Mouse (Mus musculus): ENCODE results near the gene Nkx6-1. TPM values are rescaled to one million over a fixed set of nuclear protein-coding genes. Genes with fewer than 3 reads are reported as not detected.

The Nkx6-1 gene
- total and polyA plus RNA-seq, 3 experiments, result 0.08 to 0.09 TPM; not detected in 1

DNA sequence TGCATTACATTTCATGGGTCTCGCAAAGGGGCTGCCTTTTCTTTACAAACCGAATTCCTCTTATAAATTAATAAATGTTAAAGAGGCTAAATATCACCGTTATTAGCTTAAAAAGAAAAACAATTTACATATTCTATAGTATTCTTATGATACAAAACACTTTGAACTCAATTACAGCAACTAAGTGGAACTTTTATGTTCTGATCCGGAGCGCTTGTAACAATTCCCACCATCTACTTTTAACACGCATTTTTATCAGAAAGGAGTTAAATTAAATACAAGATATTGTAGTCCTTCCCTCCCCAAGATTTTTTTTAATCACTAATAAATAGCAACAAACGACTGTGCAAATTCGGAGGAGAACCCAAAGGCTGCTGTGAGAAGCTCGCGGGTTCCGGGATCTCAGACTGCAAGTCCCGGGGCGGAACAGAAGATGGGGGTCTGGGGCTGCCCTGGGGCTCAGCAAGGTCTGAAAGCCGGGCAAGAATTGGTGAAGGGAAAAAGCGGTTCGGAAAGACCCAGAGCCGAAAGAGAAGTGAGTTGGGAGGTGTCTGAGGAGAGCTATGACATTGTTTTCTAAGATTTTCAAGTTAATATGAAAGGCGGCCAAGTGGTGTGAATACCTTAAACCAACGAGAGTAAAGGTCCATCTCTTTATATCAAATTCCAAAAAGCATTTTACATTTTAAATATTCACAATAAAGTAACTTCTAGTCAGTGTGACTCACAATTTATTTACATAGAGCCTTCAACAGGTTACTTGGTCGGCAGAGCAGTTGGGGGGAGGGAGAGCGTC is 6.4 kb downstream of the Nkx6-1 start:
- Histone ChIP-seq H3K79me2 (replicated peaks; ENCODE audit: control insufficient read depth, insufficient read depth, low read length) (no peaks in the 10 kb centered on the region), H3K4me1 (ENCODE audit: control insufficient read depth, insufficient read depth, low read length) (no peaks in the 10 kb centered on the region), H3K27me3 (ENCODE audit: control insufficient read depth, insufficient read depth, low read length) (peaks cover 27% of the 10 kb centered on the region), H3K9ac (ENCODE audit: low read depth, low read length) (no peak overlapping the region), H3K27ac (no peak overlapping the region), H3K36me3 (ENCODE audit: control insufficient read depth, insufficient read depth, low read length) (no peaks in the 10 kb centered on the region), H3K4me3 (no peak overlapping the region)
- 9% methylated on average over 21 of the region's 21 CpGs for WGBS
- intact Hi-C loops (cut with DNase I), result no loop called here
- DNase-seq, result peak in 1 of 2 experiments; percentile 28
- TF ChIP-seq EP300 (IDR thresholded peaks at IDR 0.05; ENCODE audit: insufficient read depth, low read depth, low read length), result no peak
- no peak for TF ChIP-seq CTCF (IDR thresholded peaks at IDR 0.05)
- TF ChIP-seq POLR2A (IDR thresholded peaks at IDR 0.05; ENCODE audit: insufficient read depth, low read depth, low read length), result no peak

GRCm38 (mm10) chr5:101657698-101658097 is 7.1 kb downstream of the Nkx6-1 start:
- H3K4me3 ChIP-seq, result no peak overlapping the region
- H3K9ac ChIP-seq (ENCODE audit: low read depth, low read length), result no peak overlapping the region
- H3K27ac ChIP-seq, result no peak overlapping the region
- DNase-seq, result no peak
- 5% methylated on average over 10 of the region's 10 CpGs for WGBS
- peaks cover 20% of the 10 kb centered on the region for H3K27me3 ChIP-seq (ENCODE audit: control insufficient read depth, insufficient read depth, low read length)
- H3K4me1 ChIP-seq (ENCODE audit: control insufficient read depth, insufficient read depth, low read length), result no peaks in the 10 kb centered on the region
- intact Hi-C loops (cut with DNase I), result no loop called here
- H3K36me3 ChIP-seq (ENCODE audit: control insufficient read depth, insufficient read depth, low read length), result no peaks in the 10 kb centered on the region
- H3K79me2 ChIP-seq (replicated peaks; ENCODE audit: control insufficient read depth, insufficient read depth, low read length), result no peaks in the 10 kb centered on the region
- TF ChIP-seq POLR2A (IDR thresholded peaks at IDR 0.05; ENCODE audit: insufficient read depth, low read depth, low read length) (no peak), EP300 (IDR thresholded peaks at IDR 0.05; ENCODE audit: insufficient read depth, low read depth, low read length) (no peak), CTCF (IDR thresholded peaks at IDR 0.05) (no peak)

- intact Hi-C loops (cut with DNase I), result no loop called here
- Histone ChIP-seq H3K36me3 (ENCODE audit: control insufficient read depth, insufficient read depth, low read length) (no peaks in the 10 kb centered on the region), H3K27ac (no peak overlapping the region), H3K79me2 (replicated peaks; ENCODE audit: control insufficient read depth, insufficient read depth, low read length) (no peaks in the 10 kb centered on the region), H3K4me1 (ENCODE audit: control insufficient read depth, insufficient read depth, low read length) (no peaks in the 10 kb centered on the region), H3K4me3 (no peak overlapping the region), H3K27me3 (ENCODE audit: control insufficient read depth, insufficient read depth, low read length) (peaks cover 12% of the 10 kb centered on the region), H3K9ac (ENCODE audit: low read depth, low read length) (no peak overlapping the region)
- no peak for DNase-seq
- TF ChIP-seq POLR2A (IDR thresholded peaks at IDR 0.05; ENCODE audit: insufficient read depth, low read depth, low read length), result no peak
- no peak for TF ChIP-seq CTCF (IDR thresholded peaks at IDR 0.05)
- TF ChIP-seq EP300 (IDR thresholded peaks at IDR 0.05; ENCODE audit: insufficient read depth, low read depth, low read length), result no peak
- 13% methylated on average over 3 of the region's 3 CpGs for WGBS
Observed at GRCm38 (mm10) chr5:101656107-101656506, 8.7 kb downstream of the Nkx6-1 start.

- Histone ChIP-seq H3K79me2 (replicated peaks; ENCODE audit: control insufficient read depth, insufficient read depth, low read length) (no peaks in the 10 kb centered on the region), H3K4me3 (no peak overlapping the region), H3K27me3 (ENCODE audit: control insufficient read depth, insufficient read depth, low read length) (peaks cover 12% of the 10 kb centered on the region), H3K9ac (ENCODE audit: low read depth, low read length) (no peak overlapping the region), H3K4me1 (ENCODE audit: control insufficient read depth, insufficient read depth, low read length) (no peaks in the 10 kb centered on the region), H3K36me3 (ENCODE audit: control insufficient read depth, insufficient read depth, low read length) (no peaks in the 10 kb centered on the region), H3K27ac (no peak overlapping the region)
- 39% methylated on average over 7 of the region's 7 CpGs for WGBS
- intact Hi-C loops (cut with DNase I), result no loop called here
- TF ChIP-seq EP300 (IDR thresholded peaks at IDR 0.05; ENCODE audit: insufficient read depth, low read depth, low read length) (no peak), CTCF (IDR thresholded peaks at IDR 0.05) (no peak), POLR2A (IDR thresholded peaks at IDR 0.05; ENCODE audit: insufficient read depth, low read depth, low read length) (no peak)
- DNase-seq, result no peak
Observed at GRCm38 (mm10) chr5:101655418-101655817, 9.4 kb downstream of the Nkx6-1 start.

- intact Hi-C loops (cut with DNase I), result no loop called here
- no peak overlapping the region for H3K4me3 ChIP-seq
Observed at GRCm38 (mm10) chr5:101647726-101648686, 16.8 kb downstream of the Nkx6-1 start.

More at GRCm38 (mm10) chr5:101647726-101648686, 16.8 kb downstream of the Nkx6-1 start:
- H3K27me3 ChIP-seq (ENCODE audit: control insufficient read depth, insufficient read depth, low read length), result peaks cover 15% of the 10 kb centered on the region
- H3K36me3 ChIP-seq (ENCODE audit: control insufficient read depth, insufficient read depth, low read length), result no peaks in the 10 kb centered on the region
- no peak for TF ChIP-seq POLR2A (IDR thresholded peaks at IDR 0.05; ENCODE audit: insufficient read depth, low read depth, low read length)
- peak; percentile 26; the same call in 1 of the 2 replicates for TF ChIP-seq CTCF (IDR thresholded peaks at IDR 0.05)
- TF ChIP-seq EP300 (IDR thresholded peaks at IDR 0.05; ENCODE audit: insufficient read depth, low read depth, low read length), result no peak
- H3K79me2 ChIP-seq (replicated peaks; ENCODE audit: control insufficient read depth, insufficient read depth, low read length), result no peaks in the 10 kb centered on the region
- no peak overlapping the region for H3K27ac ChIP-seq
- no peak for DNase-seq
- 6% methylated on average over 53 of the region's 53 CpGs for WGBS
- H3K4me1 ChIP-seq (ENCODE audit: control insufficient read depth, insufficient read depth, low read length), result no peaks in the 10 kb centered on the region
- no peak overlapping the region for H3K9ac ChIP-seq (ENCODE audit: low read depth, low read length)

Data from heart, adult 2 months (tissue).